Mouse (Mus musculus) adrenal gland, postnatal 10 days (tissue): ENCODE results near the gene Sipa1l3. TPM values are rescaled to one million over a fixed set of nuclear protein-coding genes. Genes with fewer than 3 reads are reported as not detected.

ENCODE experiments used
- DNase-seq: peaks from one replicate; pipeline ENCODE4 v3.0.0; 2021; ENCODE audit warnings: mixed read lengths
- total RNA-seq, 2 experiments: library from RNA; stranded (reverse); gene quantifications; 2 replicates each; pipeline ENCODE4 v1.2.3; 2021

Gene Sipa1l3
- total RNA-seq, 2 experiments from 2014 or later: 26.9 to 47.2 TPM

GRCm38 (mm10) chr7:29444070-29444469 is 74.4 kb downstream of the Sipa1l3 start:
- no peak for DNase-seq

DNA sequence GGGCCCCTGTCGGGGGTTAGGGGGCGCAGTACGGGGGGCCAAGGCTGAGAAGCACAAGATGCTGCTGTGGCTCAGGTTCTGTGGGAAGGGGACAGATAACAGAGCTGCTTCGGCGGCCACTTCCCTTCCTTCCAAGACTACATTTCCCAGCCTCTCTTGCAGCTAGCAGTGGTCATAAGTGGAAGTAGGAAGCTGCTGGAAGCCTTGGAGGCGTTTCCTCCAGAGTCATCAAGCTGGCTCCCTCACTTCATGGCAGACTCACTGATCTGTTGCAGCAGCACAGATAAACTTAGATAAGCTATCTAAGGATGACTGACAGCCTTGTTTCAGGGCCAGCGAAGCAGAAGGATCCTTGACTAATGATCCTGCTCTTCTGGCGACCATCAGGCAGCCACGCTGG is 76.6 kb downstream of the Sipa1l3 start:
- DNase-seq: peak; percentile 64

DNA sequence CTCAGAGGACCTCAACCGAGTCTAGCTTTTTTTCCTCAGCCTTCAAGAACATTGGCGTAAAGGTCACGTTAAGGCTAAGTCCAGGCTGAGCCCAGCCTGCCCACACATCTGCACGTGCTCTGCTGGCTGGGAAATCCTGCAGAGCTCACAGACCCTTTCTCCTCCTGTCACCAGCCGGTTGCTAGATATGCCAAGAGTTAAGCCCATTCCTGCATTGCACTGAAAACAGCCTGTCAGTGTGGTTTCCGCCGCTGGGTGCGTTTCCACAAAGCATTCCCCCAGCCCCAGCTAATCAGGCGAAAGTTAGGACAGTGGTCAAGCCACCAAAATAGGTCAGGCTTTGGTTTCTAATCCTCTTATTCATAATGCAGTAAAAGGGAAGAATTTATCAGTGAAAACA is 77.3 kb downstream of the Sipa1l3 start:
- no peak for DNase-seq

DNA sequence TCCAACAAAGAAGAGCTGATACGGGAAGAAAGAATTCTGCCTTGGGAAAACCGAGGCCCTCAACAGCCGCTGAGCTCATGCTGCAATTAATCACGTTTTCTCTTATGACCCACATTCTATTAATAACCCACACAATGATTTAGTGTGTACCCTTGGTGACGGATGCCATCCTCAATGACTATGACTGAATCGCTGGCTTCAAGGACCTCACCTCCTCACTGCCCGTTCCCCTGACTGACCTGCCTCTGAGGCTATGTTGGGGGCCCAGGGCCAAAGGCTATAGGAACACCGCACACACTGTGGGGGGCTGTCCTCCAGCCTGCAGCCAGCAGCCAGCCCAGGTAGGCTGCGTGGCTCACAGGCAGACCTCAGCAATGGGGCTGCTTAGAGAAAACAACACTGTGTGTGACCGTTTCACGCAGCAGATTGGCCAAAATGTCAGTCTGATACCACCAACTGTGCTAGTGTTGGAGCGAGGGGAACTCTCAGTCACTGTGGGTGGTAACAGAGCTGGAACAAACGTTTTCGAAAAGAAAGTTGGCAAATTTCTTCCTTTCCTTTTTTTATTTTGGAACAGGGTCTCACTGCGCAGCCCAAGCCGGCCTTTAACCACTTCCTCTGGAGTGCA is 79.7 kb downstream of the Sipa1l3 start:
- DNase-seq: peak; percentile 62

GRCm38 (mm10) chr7:29438204-29438603 is 80.2 kb downstream of the Sipa1l3 start:
- peak; percentile 63 for DNase-seq

DNA sequence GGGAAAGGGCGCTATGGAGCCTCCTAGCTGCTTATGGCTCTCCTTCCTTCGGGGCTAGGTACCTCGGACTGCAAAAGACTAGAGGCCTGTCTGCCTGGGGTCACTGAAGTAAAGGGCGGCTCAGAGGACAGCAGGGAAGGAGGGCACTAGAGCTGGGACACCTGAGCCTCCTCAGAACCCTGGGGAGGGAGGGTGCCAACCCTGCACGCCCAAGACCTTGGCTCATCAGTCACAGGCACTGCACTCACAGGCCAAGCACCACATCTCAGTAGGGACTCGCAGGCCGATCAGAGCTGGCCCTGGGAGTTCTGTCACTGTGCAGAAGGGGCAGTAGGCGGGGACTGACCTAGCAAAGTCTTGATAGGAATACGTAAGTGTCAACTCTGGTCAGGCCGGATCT is 81.4 kb downstream of the Sipa1l3 start:
- DNase-seq: peak; percentile 49

GRCm38 (mm10) chr7:29434313-29435035 is 84.0 kb downstream of the Sipa1l3 start:
- no peak for DNase-seq

- peak; percentile 51 for DNase-seq
These were observed 84.7 kb downstream of the Sipa1l3 start for GRCm38 (mm10) chr7:29433725-29434124.

- no peak for DNase-seq
These were observed 85.4 kb downstream of the Sipa1l3 start for GRCm38 (mm10) chr7:29432947-29433553.

DNA sequence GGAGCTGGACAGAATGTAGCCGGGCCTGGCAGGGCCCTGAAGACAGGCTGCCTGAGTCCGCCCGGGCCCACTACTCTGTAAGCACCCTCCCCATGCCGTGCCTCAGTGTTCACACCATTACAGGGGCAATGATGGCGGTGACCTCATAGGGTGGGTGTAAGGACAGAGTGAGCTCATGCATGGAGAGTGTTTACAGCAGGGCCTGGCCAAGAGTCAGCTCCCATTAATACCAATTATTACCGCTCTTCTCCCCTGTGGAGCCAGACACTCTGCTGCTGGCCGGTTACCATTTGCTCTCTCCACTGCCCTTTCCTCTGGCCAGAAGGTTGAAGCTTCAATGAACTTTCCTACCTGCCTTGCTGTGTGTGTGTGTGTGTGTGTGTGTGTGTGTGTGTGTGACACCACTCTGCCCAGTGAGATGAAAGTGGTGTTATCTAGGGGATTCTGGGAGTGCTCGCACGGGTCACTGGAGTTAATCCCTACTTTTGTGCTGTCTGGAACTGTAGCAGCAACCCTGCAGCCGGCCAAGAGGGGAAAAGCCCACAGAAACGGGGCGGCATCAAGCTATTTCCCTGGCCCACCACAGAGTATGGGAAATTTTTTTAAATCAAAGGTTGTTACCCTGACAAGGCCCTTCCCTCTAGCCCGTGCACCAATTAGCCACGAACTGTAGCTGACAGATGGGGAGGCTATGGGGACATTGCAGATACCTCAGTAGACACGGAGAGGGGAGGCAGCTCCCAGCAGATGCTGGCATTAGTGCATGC is 86.1 kb downstream of the Sipa1l3 start:
- no peak for DNase-seq

GRCm38 (mm10) chr7:29430739-29431211 is 87.7 kb downstream of the Sipa1l3 start:
- no peak for DNase-seq

GRCm38 (mm10) chr7:29426056-29426455 is 92.4 kb downstream of the Sipa1l3 start:
- DNase-seq: peak; percentile 37

DNA sequence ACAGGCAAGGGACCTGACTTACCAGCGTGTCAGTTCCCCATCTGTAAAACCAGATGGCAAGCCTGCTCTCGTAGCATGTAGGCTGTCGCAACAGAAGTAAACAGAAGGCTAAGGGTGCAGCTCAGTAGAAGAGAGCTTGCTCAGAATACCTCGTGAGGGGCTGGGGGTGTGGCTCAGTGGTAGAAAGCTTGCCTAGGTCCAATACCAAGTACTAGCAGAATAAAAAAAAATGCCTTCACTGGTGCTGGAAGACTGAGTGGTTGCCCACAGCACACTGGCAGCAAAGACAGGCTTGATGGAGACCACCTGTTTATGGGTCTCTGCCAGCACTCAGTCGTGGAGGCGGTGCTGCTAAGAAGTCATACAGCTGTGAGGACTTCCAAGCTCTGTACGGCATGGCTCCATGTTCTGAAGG is 93.0 kb downstream of the Sipa1l3 start:
- DNase-seq: no peak

GRCm38 (mm10) chr7:29424690-29425089 is 93.8 kb downstream of the Sipa1l3 start:
- no peak for DNase-seq

DNA sequence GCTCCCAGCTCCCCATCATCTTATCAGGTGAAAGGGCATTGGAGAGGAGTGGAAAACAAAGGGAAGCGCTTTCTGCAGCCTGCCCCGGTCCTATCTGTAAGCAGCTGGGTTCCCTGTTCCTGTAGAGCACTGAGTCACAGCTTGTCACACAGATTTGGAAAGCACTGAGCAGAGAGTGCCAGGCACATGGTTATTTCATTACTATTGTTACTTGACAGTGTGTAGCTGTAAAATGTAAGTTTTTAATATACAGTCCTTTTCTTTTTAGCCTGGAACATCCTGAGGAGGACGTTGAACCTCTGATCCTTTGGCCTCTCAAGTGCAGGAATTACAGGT is 96.6 kb downstream of the Sipa1l3 start:
- no peak for DNase-seq

DNA sequence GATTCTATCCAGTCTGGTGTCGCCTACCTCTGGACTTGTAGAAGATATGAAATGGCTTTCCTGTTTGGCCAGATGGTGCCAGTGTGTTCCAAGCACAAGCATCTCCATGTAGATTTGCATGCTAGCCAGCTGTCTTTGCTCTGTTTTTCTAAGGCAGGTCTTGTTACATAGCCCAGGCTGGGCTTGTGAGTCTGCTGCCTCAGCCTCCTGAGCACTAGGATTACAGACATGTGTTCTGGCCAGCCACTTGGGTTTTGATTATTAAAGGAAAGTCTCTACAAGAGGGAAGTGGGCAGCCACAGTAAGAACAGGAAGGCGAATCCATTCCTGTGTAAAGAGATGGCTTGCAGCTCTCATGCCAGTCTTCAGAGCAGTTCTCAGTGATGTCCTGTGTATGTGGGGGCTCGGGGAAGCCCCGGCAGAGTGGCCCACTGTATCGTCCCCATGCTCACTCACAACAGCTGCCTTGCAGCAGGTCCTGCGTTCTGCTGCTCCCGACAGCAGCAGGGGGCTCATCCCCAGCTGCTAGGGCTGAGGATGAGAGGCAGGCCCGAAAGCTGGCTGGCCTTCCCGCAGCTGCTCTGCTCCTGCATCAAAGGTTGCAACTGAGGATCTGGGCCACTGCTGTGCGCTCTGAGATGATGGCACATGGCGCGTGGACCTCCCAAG is 97.1 kb downstream of the Sipa1l3 start:
- no peak for DNase-seq

GRCm38 (mm10) chr7:29419836-29420235 is 98.6 kb downstream of the Sipa1l3 start:
- DNase-seq: no peak

GRCm38 (mm10) chr7:29418231-29418630 is 100.2 kb downstream of the Sipa1l3 start:
- no peak for DNase-seq

- DNase-seq: no peak
These were observed 100.9 kb downstream of the Sipa1l3 start for GRCm38 (mm10) chr7:29417332-29418069.

DNA sequence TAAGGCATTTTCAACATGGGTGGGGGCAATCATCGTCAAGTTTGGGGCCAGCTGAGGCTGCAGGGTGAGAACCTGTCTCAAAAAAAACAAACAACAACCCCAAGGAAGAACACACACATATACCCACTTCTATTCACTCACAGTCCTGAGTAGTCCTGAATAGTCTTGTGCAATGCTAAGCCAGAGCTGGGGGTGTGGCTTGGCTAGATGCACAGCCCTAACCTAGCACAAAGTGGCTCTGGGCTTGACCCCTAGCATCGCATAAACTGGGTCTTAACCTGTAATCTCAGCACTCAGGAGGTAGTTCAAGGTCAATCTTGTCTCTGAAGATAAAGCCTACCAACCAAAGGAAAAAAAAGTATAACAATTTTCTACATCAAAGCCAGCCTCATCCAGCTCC is 101.5 kb downstream of the Sipa1l3 start:
- DNase-seq: peak; percentile 53

DNA sequence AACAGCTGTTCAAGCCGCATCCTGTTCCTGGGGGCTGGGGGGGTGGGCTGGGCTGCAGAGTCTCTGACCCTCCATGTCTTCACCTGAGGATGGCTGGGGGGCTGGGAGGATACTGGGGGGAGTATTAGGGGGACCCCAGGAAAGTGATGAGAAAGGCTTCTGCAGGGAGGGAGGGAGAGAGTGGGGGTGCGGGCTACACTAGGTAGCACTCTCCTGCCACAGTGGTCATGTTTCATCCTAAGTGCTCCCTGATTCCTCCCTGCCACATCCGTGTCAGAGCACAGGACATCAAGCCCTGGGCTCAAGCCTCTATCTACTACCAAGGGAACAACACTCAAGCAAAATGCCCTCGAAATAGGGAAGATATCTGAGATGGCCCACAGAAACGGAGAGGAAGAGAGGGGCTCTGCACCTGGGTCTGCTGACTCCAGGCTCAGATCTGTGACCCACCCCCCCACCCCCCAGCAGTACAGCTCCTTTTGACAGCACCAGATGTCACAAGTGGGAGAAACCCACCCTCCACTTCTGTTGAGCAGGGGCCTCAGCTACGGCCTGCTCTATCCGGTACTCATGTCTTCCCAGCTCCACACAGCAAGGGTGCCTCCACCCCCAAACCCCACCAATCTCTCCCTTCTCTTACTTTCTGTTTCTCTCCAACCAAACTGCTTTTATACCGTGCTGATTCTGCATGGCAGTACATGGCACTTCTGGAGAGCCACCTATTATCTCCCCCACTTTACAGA is 106.4 kb downstream of the Sipa1l3 start:
- no peak for DNase-seq
